Mouse (Mus musculus) heart, embryonic 11.5 days (tissue): ENCODE data around the gene Chrna3. TPM values are rescaled to one million over a fixed set of nuclear protein-coding genes. Genes with fewer than 3 reads are reported as not detected.
A peak's percentile ranks its signal among the peaks of the same experiment; 100 is the strongest.

Experiments used
- ATAC-seq: fragments of 200-750 bp; cut with Nextera tagmentation; replicated peaks from 2 replicates; pipeline ENCODE4 v1.8.0; 2017; ENCODE audit warnings: moderate library complexity; ENCODE audit not compliant: insufficient number of reproducible peaks, low FRiP score, low TSS enrichment
- H3K27ac ChIP-seq: fragments of 300-500 bp; sonication (generic); 2 replicates; pipeline ENCODE4 v1.5.1; 2014; ENCODE audit warnings: mild to moderate bottlenecking, low read depth, low read length
- H3K27me3 ChIP-seq: fragments of 300-500 bp; sonication (generic); 2 replicates; pipeline ENCODE4 v1.6.1; 2014; ENCODE audit warnings: mild to moderate bottlenecking, low read length, mixed read lengths; ENCODE audit not compliant: control insufficient read depth, insufficient read depth
- H3K36me3 ChIP-seq: fragments of 300-500 bp; sonication (generic); 2 replicates; pipeline ENCODE4 v1.6.1; 2014; ENCODE audit warnings: mild to moderate bottlenecking, low read length, moderate library complexity, mixed read lengths; ENCODE audit not compliant: control insufficient read depth, insufficient read depth
- H3K4me1 ChIP-seq: fragments of 300-500 bp; sonication (generic); 2 replicates; pipeline ENCODE4 v1.6.1; 2014; ENCODE audit warnings: low read length; ENCODE audit not compliant: control insufficient read depth, insufficient read depth
- H3K4me2 ChIP-seq: fragments of 300-500 bp; sonication (generic); 2 replicates; pipeline ENCODE4 v1.6.1; 2014; ENCODE audit warnings: mild to moderate bottlenecking, moderate library complexity
- H3K4me3 ChIP-seq: fragments of 300-500 bp; sonication (generic); 2 replicates; pipeline ENCODE4 v1.5.1; 2014; ENCODE audit warnings: low read depth, low read length
- H3K9ac ChIP-seq: fragments of 300-500 bp; sonication (generic); 2 replicates; pipeline ENCODE4 v1.6.1; 2014; ENCODE audit warnings: mild to moderate bottlenecking, low read depth, low read length, moderate library complexity
- H3K9me3 ChIP-seq: fragments of 300-500 bp; sonication (generic); replicated peaks from 2 replicates; pipeline ENCODE4 v1.6.1; 2016; ENCODE audit warnings: low read length; ENCODE audit not compliant: control insufficient read depth
- WGBS: fragments of 180-500 bp; shearing (Covaris S2); extraction: QIAGEN DNeasy Blood & Tissue Kit; methylation state at CpG from one replicate; pipeline ENCODE4 v1.1.7; 2014; ENCODE audit not compliant: insufficient replicate concordance; 5-methylcytosine and 5-hydroxymethylcytosine counted together
- polyA plus RNA-seq: library from polyadenylated mRNA; unstranded; fragments of >200 nt; fragmentation: Nextera tagmentation; extraction: Ambion mirVana; gene quantifications from 2 replicates; pipeline ENCODE4 v1.2.1, GENCODE M21; 2014

Chrna3 gene
- polyA plus RNA-seq, 1 experiment from 2014 or later: 0.11 TPM

- ATAC-seq: no peak
- Histone ChIP-seq H3K27me3 (peaks cover 43% of the 10 kb centered on the region), H3K4me2 (no peak overlapping the region), H3K9me3 (no peaks in the 10 kb centered on the region), H3K9ac (no peak overlapping the region), H3K4me3 (no peak overlapping the region), H3K36me3 (no peaks in the 10 kb centered on the region), H3K4me1 (peaks cover 3% of the 10 kb centered on the region; the same call in 1 of the 2 replicates), H3K27ac (no peak overlapping the region)
- 79% methylated on average over 5 of the region's 5 CpGs for WGBS
Measured at GRCm38 (mm10) chr9:55023326-55023725, 3.0 kb downstream of the Chrna3 start.

GRCm38 (mm10) chr9:55016926-55017325 lies 9.4 kb downstream of the Chrna3 start:
- Histone ChIP-seq H3K4me2 (no peak overlapping the region), H3K27ac (no peak overlapping the region), H3K9ac (no peak overlapping the region), H3K4me3 (no peak overlapping the region), H3K36me3 (no peaks in the 10 kb centered on the region), H3K27me3 (no peaks in the 10 kb centered on the region; the same call in 1 of the 2 replicates), H3K9me3 (no peaks in the 10 kb centered on the region), H3K4me1 (no peaks in the 10 kb centered on the region)
- 56% methylated on average over 3 of the region's 3 CpGs for WGBS
- ATAC-seq: no peak

GRCm38 (mm10) chr9:55010588-55011350 lies 15.6 kb downstream of the Chrna3 start:
- 45% methylated on average over 6 of the region's 6 CpGs for WGBS
- Histone ChIP-seq H3K9ac (no peak overlapping the region), H3K9me3 (no peaks in the 10 kb centered on the region), H3K4me3 (no peak overlapping the region), H3K36me3 (no peaks in the 10 kb centered on the region), H3K27ac (no peak overlapping the region), H3K4me2 (no peak overlapping the region), H3K4me1 (no peaks in the 10 kb centered on the region), H3K27me3 (no peaks in the 10 kb centered on the region)
- no peak for ATAC-seq

GRCm38 (mm10) chr9:55009692-55010091 lies 16.7 kb downstream of the Chrna3 start:
- WGBS: 63% methylated on average over 2 of the region's 2 CpGs
- H3K4me3 ChIP-seq: no peak overlapping the region
- no peak for ATAC-seq

GRCm38 (mm10) chr9:55003609-55004008 lies 22.8 kb downstream of the Chrna3 start:
- Histone ChIP-seq H3K4me3 (no peak overlapping the region), H3K27ac (no peak overlapping the region), H3K4me2 (no peak overlapping the region), H3K36me3 (no peaks in the 10 kb centered on the region), H3K9me3 (no peaks in the 10 kb centered on the region), H3K4me1 (no peaks in the 10 kb centered on the region), H3K27me3 (no peaks in the 10 kb centered on the region), H3K9ac (no peak overlapping the region)
- WGBS: 72% methylated on average over 4 of the region's 4 CpGs
- ATAC-seq: no peak

More at GRCm38 (mm10) chr9:55009692-55010091, 16.7 kb downstream of the Chrna3 start:
- Histone ChIP-seq H3K27ac (no peak overlapping the region), H3K9me3 (no peaks in the 10 kb centered on the region), H3K27me3 (no peaks in the 10 kb centered on the region), H3K9ac (no peak overlapping the region), H3K36me3 (no peaks in the 10 kb centered on the region), H3K4me1 (no peaks in the 10 kb centered on the region), H3K4me2 (no peak overlapping the region)

GRCm38 (mm10) chr9:54995645-54996044 lies 30.7 kb downstream of the Chrna3 start:
- 41% methylated on average over 3 of the region's 3 CpGs for WGBS
- no peak for ATAC-seq
- no peaks in the 10 kb centered on the region for H3K36me3 ChIP-seq
- no peak overlapping the region for H3K27ac ChIP-seq
- H3K4me3 ChIP-seq: no peak overlapping the region
- no peak overlapping the region for H3K4me2 ChIP-seq
- H3K9ac ChIP-seq: no peak overlapping the region
- H3K27me3 ChIP-seq: no peaks in the 10 kb centered on the region
- H3K4me1 ChIP-seq: no peaks in the 10 kb centered on the region
- no peaks in the 10 kb centered on the region for H3K9me3 ChIP-seq

- 48% methylated on average over 3 of the region's 3 CpGs for WGBS
- Histone ChIP-seq H3K27me3 (no peaks in the 10 kb centered on the region), H3K36me3 (no peaks in the 10 kb centered on the region), H3K4me2 (no peak overlapping the region), H3K27ac (no peak overlapping the region), H3K4me3 (no peak overlapping the region), H3K9me3 (no peaks in the 10 kb centered on the region), H3K9ac (no peak overlapping the region), H3K4me1 (no peaks in the 10 kb centered on the region)
- no peak for ATAC-seq
Measured at GRCm38 (mm10) chr9:54994381-54994780, 32.0 kb downstream of the Chrna3 start.

- WGBS: 68% methylated on average over 3 of the region's 3 CpGs
- Histone ChIP-seq H3K9me3 (no peaks in the 10 kb centered on the region), H3K4me3 (no peak overlapping the region), H3K4me2 (no peak overlapping the region), H3K36me3 (no peaks in the 10 kb centered on the region), H3K27me3 (no peaks in the 10 kb centered on the region), H3K9ac (no peak overlapping the region), H3K4me1 (no peaks in the 10 kb centered on the region), H3K27ac (no peak overlapping the region)
- ATAC-seq: no peak
Measured at GRCm38 (mm10) chr9:54990362-54990761, 36.0 kb downstream of the Chrna3 start.

GRCm38 (mm10) chr9:54982401-54982800 lies 44.0 kb downstream of the Chrna3 start:
- no peak for ATAC-seq
- peak overlapping the region; percentile 61 for H3K4me3 ChIP-seq
- no peaks in the 10 kb centered on the region for H3K9me3 ChIP-seq
- 11% methylated on average over 7 of the region's 7 CpGs for WGBS
- H3K27ac ChIP-seq: no peak overlapping the region
- H3K4me2 ChIP-seq: peak overlapping the region; percentile 97
- no peaks in the 10 kb centered on the region for H3K4me1 ChIP-seq
- no peak overlapping the region for H3K9ac ChIP-seq
- H3K36me3 ChIP-seq: no peaks in the 10 kb centered on the region
- peaks cover 38% of the 10 kb centered on the region for H3K27me3 ChIP-seq
